Mouse (Mus musculus) Muller cell, postnatal 12 days (primary cell): ENCODE data around the gene 1700010B08Rik.
"Not testable (repeated sequence)": the region's sequence is repeated elsewhere in the genome, so short reads cannot be mapped to it uniquely, and the experiment has no call there.

Source experiments
- DNase-seq: peaks from one replicate; pipeline ENCODE4 v3.0.0-alpha.2; 2015; ENCODE audit errors: inconsistent ontology term

The 1700010B08Rik gene

DNA sequence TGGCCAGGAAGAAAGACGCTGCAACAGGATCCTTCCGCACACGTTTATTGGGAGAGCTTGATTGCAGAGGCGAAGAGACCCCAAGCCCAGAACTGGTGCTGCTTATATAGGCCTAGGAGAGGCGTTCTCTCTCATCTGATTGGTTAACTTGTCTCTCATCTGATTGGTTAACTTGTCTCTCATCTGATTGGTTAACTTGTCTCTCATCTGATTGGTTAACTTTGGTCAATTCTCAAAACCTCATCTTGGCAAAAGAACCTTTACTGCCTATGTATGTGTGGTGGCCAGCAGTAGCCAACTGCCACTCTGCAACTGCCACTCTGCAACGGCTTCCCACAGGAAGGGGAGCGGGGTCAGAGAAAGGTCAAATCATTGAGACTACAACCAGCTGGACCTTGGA is at the start of gene 1700010B08Rik:
Gene 1700010B08Rik, plus strand, starts transcription at position 301 of the 400 bp plus-strand sequence.
- not testable (repeated sequence) for DNase-seq

DNA sequence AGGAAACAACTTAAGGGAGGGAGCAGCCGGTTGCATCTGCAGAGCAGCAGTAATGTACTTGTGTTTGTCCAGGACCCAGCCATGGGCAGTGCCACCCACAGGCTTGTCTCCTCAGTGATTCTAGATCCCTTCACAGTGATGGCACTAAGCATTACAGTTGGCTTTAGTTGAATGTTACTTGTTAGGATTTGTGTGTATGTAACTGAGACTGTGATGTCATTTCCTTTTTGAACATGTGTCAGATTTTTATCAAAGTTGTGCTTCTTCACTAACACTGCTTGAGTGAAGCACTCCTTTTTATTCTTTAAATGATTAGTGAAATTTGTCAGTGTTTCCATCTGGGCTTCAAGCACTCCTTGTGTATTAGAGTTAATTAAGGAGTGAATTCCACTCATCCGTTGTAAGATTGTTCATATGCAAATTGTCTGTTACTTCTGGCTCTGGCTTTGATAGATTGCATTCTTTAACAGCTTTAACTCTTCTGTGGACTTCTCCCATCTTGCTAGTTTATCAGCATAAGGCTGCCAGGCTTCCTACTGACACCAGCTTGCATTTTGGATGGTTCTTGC is 46.8 kb upstream of the 1700010B08Rik start:
- DNase-seq = peak; percentile 75

GRCm38 (mm10) chr2:173673469-173673868 is 45.7 kb upstream of the 1700010B08Rik start:
- DNase-seq = no peak

GRCm38 (mm10) chr2:173678593-173678992 is 40.6 kb upstream of the 1700010B08Rik start:
- DNase-seq = no peak

DNA sequence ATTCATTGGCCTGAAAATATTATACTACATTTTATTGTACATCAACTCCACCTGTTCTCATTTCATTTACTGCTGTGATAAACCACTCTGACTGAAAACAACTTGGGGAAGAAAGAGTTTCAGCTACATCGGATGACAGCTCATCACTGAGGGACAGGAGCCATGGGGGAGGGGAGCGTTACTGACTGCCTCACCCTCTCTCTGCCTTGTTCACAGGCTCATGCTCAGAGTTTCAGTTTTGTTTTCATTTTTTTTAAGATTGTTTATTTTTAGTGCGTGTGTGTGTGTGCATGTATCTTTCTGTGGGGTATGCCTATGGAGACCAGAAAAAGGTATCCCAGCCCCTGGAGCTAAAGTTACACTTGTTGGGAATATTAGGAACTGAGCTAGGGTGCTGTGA is 40.0 kb upstream of the 1700010B08Rik start:
- DNase-seq = no peak

DNA sequence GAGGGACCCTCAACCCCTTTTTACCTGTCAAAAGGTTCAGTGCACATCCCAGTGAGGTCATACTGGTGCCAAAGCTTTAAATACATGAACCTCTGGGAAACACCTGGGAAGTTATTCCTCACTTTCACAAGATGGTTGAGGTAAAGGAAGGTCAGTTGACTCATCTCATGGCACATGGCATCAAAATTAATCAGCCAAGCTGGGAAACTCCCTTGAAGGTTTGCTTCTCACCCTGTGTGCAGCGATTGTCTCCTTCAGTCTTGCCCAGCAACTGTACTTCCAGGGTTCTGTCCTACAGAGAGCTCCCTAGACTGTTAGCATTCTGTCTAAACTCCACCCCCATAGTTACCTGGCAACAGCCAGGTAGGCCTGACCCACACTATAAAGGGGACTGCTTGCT is 39.1 kb upstream of the 1700010B08Rik start:
- peak; percentile 22 for DNase-seq

DNA sequence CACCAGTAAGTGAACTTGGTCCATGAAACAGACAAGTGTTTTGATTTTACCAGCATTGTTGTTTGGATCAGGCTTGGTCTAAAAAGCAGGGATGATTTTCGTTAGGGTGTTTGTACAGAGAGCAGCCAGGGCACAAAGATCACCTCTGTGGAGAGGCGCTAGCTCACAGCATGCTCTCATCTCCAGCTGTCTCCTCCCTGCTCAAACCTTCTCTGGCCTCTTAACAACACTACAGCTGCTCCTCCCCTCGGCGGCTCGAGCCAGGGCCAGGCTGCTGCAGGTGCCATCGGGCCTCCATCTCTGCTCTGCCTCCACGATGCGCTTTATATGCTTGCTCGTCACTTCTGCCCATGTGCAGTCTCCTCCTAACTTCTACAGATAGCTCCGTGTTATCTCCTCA is 36.4 kb upstream of the 1700010B08Rik start:
- DNase-seq = no peak

DNA sequence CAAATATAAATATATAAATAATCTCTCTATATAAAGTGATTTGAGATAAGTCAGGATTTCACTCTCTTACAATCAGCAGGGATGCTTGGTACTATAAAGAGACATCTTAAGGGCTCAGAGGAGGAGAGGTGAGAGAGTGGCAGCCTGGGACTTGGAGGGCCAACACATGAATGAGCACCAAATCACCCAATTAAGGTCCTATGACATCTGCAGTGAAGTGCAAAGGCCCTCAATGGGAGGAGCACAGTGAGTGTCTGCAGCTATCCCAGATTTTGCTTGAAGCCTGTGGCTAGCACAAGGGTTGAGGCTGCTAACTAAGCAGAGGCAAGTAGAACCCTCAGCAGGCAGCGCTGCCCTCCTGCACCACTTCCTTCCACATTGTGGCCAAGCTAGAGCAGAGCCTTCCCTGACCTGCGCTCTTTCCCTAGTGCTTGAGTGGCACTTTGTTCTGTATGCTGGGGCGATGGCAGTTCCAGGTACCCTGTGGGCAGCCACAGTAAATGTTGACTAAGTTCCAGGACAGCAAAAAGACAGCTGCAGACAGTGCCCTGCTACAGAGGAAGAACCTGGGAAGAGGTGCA is 33.3 kb upstream of the 1700010B08Rik start:
- DNase-seq = peak; percentile 37

GRCm38 (mm10) chr2:173687363-173687762 is 31.9 kb upstream of the 1700010B08Rik start:
- no peak for DNase-seq

DNA sequence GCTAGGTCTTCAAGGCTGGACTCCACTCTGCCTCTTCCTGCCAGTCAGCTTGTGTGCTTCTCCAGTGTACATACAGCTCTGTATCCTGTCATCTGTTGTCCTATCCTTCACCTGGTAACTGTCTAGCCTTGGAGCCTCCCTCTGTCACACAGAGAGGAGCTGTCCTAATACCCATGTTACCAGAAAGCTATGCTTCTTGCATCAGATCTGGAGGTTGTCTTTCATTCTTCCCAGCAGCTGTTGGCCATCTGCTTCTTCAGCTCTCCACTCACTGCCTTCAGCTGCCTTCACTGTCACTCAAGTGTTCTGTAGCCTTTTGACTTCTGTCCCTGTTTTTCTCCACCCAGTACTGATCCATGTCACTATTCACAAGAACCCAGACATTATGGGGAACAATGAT is 29.4 kb upstream of the 1700010B08Rik start:
- DNase-seq = no peak

DNA sequence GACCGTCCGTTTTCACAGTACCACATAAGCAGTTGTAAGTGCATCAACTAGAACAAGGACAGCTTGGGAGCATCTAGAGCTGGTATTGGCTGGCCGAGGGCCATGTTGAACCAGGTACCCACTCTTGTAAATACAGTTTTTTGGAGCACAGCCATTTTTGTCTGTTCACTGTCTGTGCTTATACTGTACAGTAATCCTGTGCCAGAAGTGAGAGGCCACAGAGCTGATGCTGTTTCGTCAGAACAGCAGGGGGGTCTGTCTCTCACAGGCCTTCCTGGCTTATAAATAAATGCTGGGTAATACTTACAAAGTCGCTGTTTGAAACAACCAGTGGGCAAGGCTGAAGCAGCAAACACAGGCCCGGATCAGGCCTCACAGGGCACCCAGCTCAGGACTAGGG is 27.5 kb upstream of the 1700010B08Rik start:
- no peak for DNase-seq

GRCm38 (mm10) chr2:173692693-173693092 is 26.5 kb upstream of the 1700010B08Rik start:
- DNase-seq = no peak

DNA sequence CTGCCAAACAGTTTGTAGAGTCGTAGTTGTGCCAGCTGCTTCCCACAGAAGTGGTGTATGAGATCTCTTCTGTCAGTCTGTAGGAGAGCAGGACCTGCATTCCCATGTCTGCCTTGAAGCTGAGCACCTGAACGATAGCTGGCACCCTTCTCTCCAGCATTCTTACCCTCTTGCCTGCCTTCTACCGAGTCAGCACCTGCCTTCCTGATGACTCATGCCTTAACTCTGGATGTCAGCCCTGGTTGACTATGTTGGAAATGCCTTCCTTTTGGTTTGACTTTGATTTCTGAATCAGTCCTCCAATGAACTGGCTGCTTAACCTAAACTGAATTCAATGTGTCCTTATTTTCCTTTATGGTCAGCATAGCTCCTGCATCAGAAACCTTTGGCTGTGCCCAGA is 20.4 kb upstream of the 1700010B08Rik start:
- peak; percentile 31 for DNase-seq

DNA sequence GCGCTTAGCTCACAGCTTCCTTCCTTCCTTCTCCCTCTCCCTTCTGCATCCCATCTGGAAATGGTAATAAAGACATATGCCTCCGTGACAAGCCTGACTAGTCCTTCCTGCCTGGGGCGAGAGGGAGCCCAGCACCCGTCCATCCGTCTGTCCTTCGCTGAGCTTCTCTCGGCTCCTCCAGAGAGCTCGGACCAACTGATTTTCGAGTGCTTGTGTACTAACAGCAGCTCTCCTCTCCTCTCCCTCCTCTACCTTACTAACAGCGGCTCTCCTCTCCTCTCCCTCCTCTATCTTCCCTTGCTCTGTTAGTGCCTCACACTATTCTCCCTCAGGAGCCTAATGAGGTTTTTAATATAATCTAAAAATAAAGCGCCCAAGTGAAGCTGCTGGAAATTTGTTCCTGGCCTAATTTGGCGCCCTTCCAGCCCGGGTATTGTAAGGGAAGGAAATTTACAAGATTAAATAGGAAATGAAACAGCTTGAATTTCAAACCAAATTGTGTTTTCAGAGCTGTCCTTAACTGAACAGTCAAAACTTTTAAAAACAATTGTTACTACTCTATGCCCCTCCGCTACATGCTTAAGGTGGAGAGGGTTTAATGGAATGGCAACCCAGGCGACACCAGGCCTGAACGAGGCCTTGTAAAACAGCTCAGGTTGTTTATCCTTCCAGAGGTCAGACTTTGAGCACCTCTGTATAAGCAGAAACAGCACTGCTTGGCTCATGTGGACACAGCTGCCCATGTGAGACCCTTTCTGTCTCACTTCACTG is 16.9 kb upstream of the 1700010B08Rik start:
- no peak for DNase-seq

DNA sequence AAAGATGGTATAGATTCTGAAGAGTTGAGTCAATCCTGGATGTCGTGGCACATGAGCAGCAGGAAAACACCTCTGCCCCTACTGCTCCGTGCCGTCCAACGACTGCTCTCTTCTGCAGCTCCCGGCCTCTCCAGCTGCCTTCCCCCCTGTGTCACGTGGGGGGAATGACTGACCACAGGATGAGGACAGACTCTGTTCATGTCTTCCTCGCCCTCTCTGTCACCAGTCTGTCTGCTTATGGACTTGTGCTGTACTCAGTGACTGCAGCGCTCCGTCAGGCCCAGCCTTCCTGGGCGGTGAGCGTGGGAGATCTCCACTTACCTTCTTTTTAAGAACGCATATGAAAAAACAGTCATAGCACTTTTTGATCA is 16.4 kb upstream of the 1700010B08Rik start:
- DNase-seq = no peak

- no peak for DNase-seq
Observed at GRCm38 (mm10) chr2:173705827-173706551, 13.2 kb upstream of the 1700010B08Rik start.

DNA sequence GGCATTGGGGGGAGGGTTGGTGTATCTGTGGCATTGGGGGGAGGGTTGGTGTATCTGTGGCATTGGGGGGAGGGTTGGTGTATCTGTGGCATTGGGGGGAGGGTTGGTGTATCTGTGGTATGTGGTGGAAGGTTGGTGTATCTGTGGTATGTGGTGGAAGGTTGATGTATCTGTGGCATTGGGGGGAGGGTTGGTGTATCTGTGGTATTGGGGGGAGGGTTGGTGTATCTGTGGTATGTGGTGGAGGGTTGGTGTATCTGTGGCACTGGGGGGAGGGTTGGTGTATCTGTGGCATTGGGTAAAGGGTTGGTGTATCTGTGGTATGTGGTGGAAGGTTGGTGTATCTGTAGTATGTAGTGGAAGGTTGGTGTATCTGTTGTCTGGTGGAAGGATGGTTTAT is 11.6 kb upstream of the 1700010B08Rik start:
- not testable (repeated sequence) for DNase-seq

DNA sequence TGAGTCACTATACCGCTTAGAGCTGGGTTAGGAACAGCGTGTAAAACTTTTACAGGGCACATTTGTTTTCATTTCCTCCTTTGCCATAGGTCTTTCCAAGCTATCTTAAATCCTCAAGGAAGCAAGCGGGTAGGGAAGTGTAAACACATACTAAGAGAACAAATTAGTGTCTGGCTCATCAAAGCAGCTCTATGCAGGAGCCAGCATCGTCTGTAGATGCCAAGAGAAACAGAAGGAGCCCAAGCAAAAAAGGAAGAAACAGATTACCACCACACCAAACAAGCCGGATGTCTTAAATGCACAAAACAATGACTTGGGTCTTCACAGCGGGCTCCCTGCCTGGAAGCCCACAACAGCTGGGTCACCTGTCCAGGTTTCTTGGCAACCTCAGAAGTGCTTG is 9.0 kb upstream of the 1700010B08Rik start:
- DNase-seq = no peak

DNA sequence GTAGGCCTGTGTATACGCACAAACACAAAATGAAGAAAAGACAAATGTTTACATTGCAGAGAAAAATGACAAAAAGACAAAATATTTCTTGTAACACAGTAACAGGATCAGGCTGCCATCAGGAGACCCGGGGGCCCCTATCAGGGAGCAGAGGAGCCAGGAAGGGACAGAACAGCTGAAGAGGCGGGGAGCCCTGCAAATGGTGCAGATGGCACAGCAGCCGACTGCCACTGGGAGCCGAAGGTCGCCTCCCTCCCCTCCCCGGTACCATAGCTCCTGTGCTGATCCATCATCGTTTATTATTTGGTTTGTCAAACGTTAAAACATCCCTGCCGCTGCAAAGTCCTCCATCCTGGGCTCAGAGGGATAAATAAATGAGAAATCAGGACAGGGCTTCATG is 6.6 kb upstream of the 1700010B08Rik start:
- no peak for DNase-seq

DNA sequence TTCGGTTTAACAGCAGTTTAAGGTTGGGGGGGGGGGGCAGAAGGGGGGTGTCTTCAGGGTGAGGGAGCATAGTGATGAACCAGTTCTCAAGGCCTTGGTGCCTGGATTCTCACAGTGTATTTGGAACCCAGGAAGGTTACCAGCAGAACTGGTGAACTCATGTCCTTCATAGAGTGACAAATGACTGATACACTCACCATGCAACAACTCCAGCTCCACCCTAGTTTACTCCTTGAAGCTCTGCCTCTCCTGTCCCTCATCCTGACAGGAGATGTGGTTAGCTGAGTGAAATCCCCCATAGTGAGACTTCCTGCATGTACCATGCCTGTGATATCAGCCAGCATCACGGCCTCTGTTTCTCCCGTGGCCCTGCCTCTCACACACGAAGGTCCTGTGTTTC is 6.0 kb upstream of the 1700010B08Rik start:
- DNase-seq = no peak

DNA sequence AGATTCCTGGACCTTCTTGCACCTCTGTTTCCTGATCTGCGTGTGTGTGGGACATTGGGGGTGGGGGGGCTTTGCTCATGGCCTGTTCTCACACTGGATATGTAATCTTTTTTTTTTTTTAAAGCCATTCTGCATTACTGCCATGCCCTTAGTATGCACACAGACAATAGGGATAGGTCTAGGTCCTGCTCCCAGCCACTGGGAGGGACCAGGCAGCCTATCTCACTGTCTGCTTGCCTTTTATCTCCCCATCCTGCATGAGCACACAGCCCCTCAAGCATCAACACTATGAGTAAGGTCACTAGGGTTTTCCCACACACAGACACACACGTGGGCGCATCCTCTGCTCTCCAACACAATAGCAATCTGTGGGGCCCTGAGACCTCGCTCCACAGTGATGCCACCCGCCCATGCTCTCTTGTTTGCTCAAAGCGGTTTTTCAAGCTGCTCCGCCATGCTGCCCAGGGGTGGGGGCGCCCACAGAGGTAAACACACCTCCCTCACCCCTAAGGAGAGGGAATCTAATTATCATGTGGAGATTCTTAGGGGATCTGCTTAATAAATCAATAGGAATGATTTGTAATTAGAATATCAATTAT is 4.5 kb upstream of the 1700010B08Rik start:
- no peak for DNase-seq

- no peak for DNase-seq
Observed at GRCm38 (mm10) chr2:173716966-173717365, 2.2 kb upstream of the 1700010B08Rik start.
